Mouse (Mus musculus): ENCODE measurements around the gene Clmp. TPM values are rescaled to one million over a fixed set of nuclear protein-coding genes. Genes with fewer than 3 reads are reported as not detected.
"Not testable (repeated sequence)": the region's sequence is repeated elsewhere in the genome, so short reads cannot be mapped to it uniquely, and the experiment has no call there.

Gene Clmp
- total RNA-seq, 2 experiments from 2014 or later, result 28.1 to 30.0 TPM

- DNase-seq (ENCODE audit: low spot score in 2 of 2), result peak; percentile 60 to 65
Measured at GRCm38 (mm10) chr9:40799837-40800501, 114.2 kb downstream of the Clmp start.

- DNase-seq (ENCODE audit: low spot score in 2 of 2), result peak; percentile 100
Measured at GRCm38 (mm10) chr9:40800675-40801612, 115.2 kb downstream of the Clmp start, which contains the start of gene Hspa8. Hspa8 (plus strand) TSS chr9:40800984.

- peak; percentile 20 for DNase-seq (ENCODE audit: low spot score in 2 of 2)
Measured at GRCm38 (mm10) chr9:40801614-40802532, 116.1 kb downstream of the Clmp start.

GRCm38 (mm10) chr9:40802533-40802875 lies 116.7 kb downstream of the Clmp start:
- not testable (repeated sequence) for DNase-seq (ENCODE audit: low spot score in 2 of 2)

- DNase-seq (ENCODE audit: low spot score in 2 of 2), result not testable (repeated sequence)
Measured at GRCm38 (mm10) chr9:40804576-40804975, 118.8 kb downstream of the Clmp start.

GRCm38 (mm10) chr9:40805263-40805662 lies 119.5 kb downstream of the Clmp start:
- peak; percentile 53 to 77 for DNase-seq (ENCODE audit: low spot score in 2 of 2)

GRCm38 (mm10) chr9:40806440-40807288 lies 120.9 kb downstream of the Clmp start:
- peak in 1 of 2 experiments; percentile 20 for DNase-seq (ENCODE audit: low spot score in 2 of 2)

- DNase-seq (ENCODE audit: low spot score in 2 of 2), result peak in 1 of 2 experiments; percentile 30
Measured at GRCm38 (mm10) chr9:40807289-40807920, 121.6 kb downstream of the Clmp start.

- DNase-seq (ENCODE audit: low spot score in 2 of 2), result no peak
Measured at GRCm38 (mm10) chr9:40808061-40808906, 122.5 kb downstream of the Clmp start.

- no peak for DNase-seq (ENCODE audit: low spot score in 2 of 2)
Measured at GRCm38 (mm10) chr9:40808907-40809280, 123.1 kb downstream of the Clmp start.

GRCm38 (mm10) chr9:40811860-40812259 lies 126.1 kb downstream of the Clmp start:
- DNase-seq (ENCODE audit: low spot score in 2 of 2), result no peak

- no peak for DNase-seq (ENCODE audit: low spot score in 2 of 2)
Measured at GRCm38 (mm10) chr9:40814060-40814459, 128.3 kb downstream of the Clmp start.

GRCm38 (mm10) chr9:40817325-40818028 lies 131.7 kb downstream of the Clmp start:
- DNase-seq (ENCODE audit: low spot score in 2 of 2), result no peak

GRCm38 (mm10) chr9:40825601-40826000 lies 139.8 kb downstream of the Clmp start:
- no peak for DNase-seq (ENCODE audit: low spot score in 2 of 2)

- no peak for DNase-seq (ENCODE audit: low spot score in 2 of 2)
Measured at GRCm38 (mm10) chr9:40827366-40827765, 141.6 kb downstream of the Clmp start.

- peak; percentile 83 to 88 for DNase-seq (ENCODE audit: low spot score in 2 of 2)
Measured at GRCm38 (mm10) chr9:40834569-40834968, 148.8 kb downstream of the Clmp start.
